Mouse (Mus musculus): ENCODE measurements around the gene Traf3ip1.

- TF ChIP-seq UBTF (IDR thresholded peaks at IDR 0.05; ENCODE audit: low read depth, low read length): no peak
- no peak for TF ChIP-seq POLR2A (IDR thresholded peaks at IDR 0.05; ENCODE audit: low read depth, low read length)
- no peak for TF ChIP-seq MAX (IDR thresholded peaks at IDR 0.05; ENCODE audit: low read length)
- no peak for TF ChIP-seq TBP (conservative IDR thresholded peaks at IDR 0.05; ENCODE audit: low read depth, low read length)
- no peak for TF ChIP-seq CHD2 (IDR thresholded peaks at IDR 0.05; ENCODE audit: low read length)
- TF ChIP-seq EP300 (IDR thresholded peaks at IDR 0.05; ENCODE audit: low read length): no peak
- TF ChIP-seq MAZ (IDR thresholded peaks at IDR 0.05; ENCODE audit: low read depth, low read length): no peak
Measured at GRCm38 (mm10) chr1:91557099-91557498, 62.7 kb downstream of the Traf3ip1 start.

Measured in CH12.LX (cell line).